ENCODE assay signal across 22 mouse cellular contexts in the genomic region with DNA sequence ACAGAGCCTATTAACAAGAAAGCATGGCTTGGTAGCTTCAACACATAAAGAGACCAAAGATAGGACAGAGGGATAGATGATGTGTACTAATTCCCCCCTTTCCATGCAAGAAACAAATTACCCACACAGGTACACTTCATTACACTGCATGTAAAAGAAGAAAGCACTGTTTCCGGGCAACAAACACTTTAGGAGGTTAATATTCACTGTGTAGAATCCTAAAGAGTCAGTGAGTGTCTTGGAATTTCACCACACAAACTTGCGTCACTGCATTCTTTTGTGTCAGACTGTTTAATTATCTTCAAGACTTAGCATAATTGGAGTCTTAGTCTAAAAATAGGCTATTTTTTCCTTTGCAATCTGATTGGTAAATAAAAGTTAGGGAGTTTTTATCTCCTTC.
DNase-seq lines count a peak whose midpoint lies in the region; ATAC-seq and TF ChIP-seq lines count a peak whose summit lies in the region.
"Had no signal": no experiment of that assay in that cellular context is flagged by ENCODE, and none has a peak within 500 bp of the region (broad histone marks: within the 10 kb centered on the region; RNA-seq: fewer than 3 reads in every experiment).

No protein-coding gene starts in this region.

- H3K36me3 ChIP-seq in kidney, adult 2 months (ENCODE audit: control insufficient read depth, insufficient read depth, low read length) = no peaks in the 10 kb centered on the region
- no peaks in the 10 kb centered on the region for H3K36me3 ChIP-seq in lung, postnatal 0 days (ENCODE audit: insufficient read depth, low read length)
- H3K36me3 ChIP-seq: embryonic facial prominence, embryonic 15.5 days; heart, embryonic 10.5 days; hindbrain, embryonic 12.5 days had no signal

- no peak overlapping the region for H3K4me2 ChIP-seq in lung, postnatal 0 days (replicated peaks; ENCODE audit: low read depth, low read length)
- H3K4me2 ChIP-seq: embryonic facial prominence, embryonic 15.5 days; hindbrain, embryonic 12.5 days had no signal

- WGBS in kidney, adult 2 months = 25% methylated on average over 2 of the region's 2 CpGs
- WGBS in lung, postnatal 0 days = 51% methylated on average over 2 of the region's 2 CpGs

- peak; percentile 23 for DNase-seq in kidney, adult 2 months
- DNase-seq in kidney, postnatal 10 days = no peak
- peak; percentile 6 for DNase-seq in lung, postnatal 0 days (ENCODE audit: low spot score)
- DNase-seq in lung, postnatal 14 days = no peak
- peak; percentile 6 for DNase-seq in brain, adult 2 months (ENCODE audit: low read depth, low spot score)
- DNase-seq in ovary, postnatal 10 days (ENCODE audit: low spot score) = no peak
- DNase-seq: adrenal gland, postnatal 25 days; cerebellum, adult 11 months; cerebellum, adult 8-10 months; cerebellum, postnatal 14 days; embryo, embryonic 11 days; gastrocnemius, postnatal 10 days; heart, adult 18-20 months; heart, postnatal 10 days; heart, postnatal 4 days had no signal

- no peak for TF ChIP-seq EP300 in lung, postnatal 0 days (IDR thresholded peaks at IDR 0.05)

- H3K4me3 ChIP-seq in kidney, adult 2 months (ENCODE audit: insufficient read depth, low read depth, low read length) = no peak overlapping the region
- no peak overlapping the region for H3K4me3 ChIP-seq in lung, postnatal 0 days (ENCODE audit: low read depth, low read length)
- H3K4me3 ChIP-seq: embryonic facial prominence, embryonic 15.5 days; erythroblast, embryonic 14.5 days; heart, embryonic 10.5 days; hindbrain, embryonic 12.5 days had no signal

- no peak overlapping the region for H3K9ac ChIP-seq in lung, postnatal 0 days (replicated peaks; ENCODE audit: low read depth)
- H3K9ac ChIP-seq: embryonic facial prominence, embryonic 15.5 days; hindbrain, embryonic 12.5 days had no signal

- H3K27ac ChIP-seq in kidney, adult 2 months (ENCODE audit: insufficient read depth, low read depth, low read length) = no peak overlapping the region
- H3K27ac ChIP-seq in lung, postnatal 0 days (ENCODE audit: low read length) = no peak overlapping the region
- H3K27ac ChIP-seq: embryonic facial prominence, embryonic 15.5 days; heart, embryonic 10.5 days; hindbrain, embryonic 12.5 days had no signal

- no peaks in the 10 kb centered on the region for H3K27me3 ChIP-seq in kidney, adult 2 months (replicated peaks; ENCODE audit: control insufficient read depth, insufficient read depth, low read length)
- H3K27me3 ChIP-seq in lung, postnatal 0 days (replicated peaks; ENCODE audit: insufficient read depth, low read length) = no peaks in the 10 kb centered on the region
- H3K27me3 ChIP-seq: embryonic facial prominence, embryonic 15.5 days; hindbrain, embryonic 12.5 days had no signal

- 0 out of 2 replicates have a peak, but pooled peaks have one; percentile 30 for ATAC-seq in lung, postnatal 0 days
- ATAC-seq: activated CD4-positive, CD25-positive, alpha-beta regulatory T cell, adult 4 months; forebrain, embryonic 16.5 days; hindbrain, embryonic 16.5 days had no signal

- no peaks in the 10 kb centered on the region for H3K4me1 ChIP-seq in kidney, adult 2 months (ENCODE audit: control insufficient read depth, insufficient read depth, low read length)
- no peaks in the 10 kb centered on the region for H3K4me1 ChIP-seq in lung, postnatal 0 days (ENCODE audit: insufficient read depth, low read depth, low read length)
- H3K4me1 ChIP-seq: embryonic facial prominence, embryonic 15.5 days; heart, embryonic 10.5 days; hindbrain, embryonic 12.5 days had no signal

- no peak for TF ChIP-seq CTCF in kidney, adult 2 months (conservative IDR thresholded peaks at IDR 0.05; ENCODE audit: insufficient read depth, insufficient read length, low read depth, low read length)
- no peak for TF ChIP-seq CTCF in lung, postnatal 0 days (IDR thresholded peaks at IDR 0.05)

- no peak for TF ChIP-seq POLR2A in kidney, adult 2 months (IDR thresholded peaks at IDR 0.05; ENCODE audit: low read depth, low read length)

- H3K9me3 ChIP-seq in lung, postnatal 0 days (ENCODE audit: low read length) = no peaks in the 10 kb centered on the region
- H3K9me3 ChIP-seq: embryonic facial prominence, embryonic 15.5 days; heart, embryonic 10.5 days; hindbrain, embryonic 12.5 days had no signal

Comparison
In these comparisons a context has a peak if more than half of its experiments do, and no peak if none do; other contexts are left out.
1. DNase-seq: peak in kidney, adult 2 months (single experiment), lung, postnatal 0 days (single experiment) and brain, adult 2 months (single experiment); none in kidney, postnatal 10 days (single experiment), lung, postnatal 14 days (single experiment) and ovary, postnatal 10 days (single experiment).